8 mouse cellular contexts compared by ENCODE assay signal in the genomic region with DNA sequence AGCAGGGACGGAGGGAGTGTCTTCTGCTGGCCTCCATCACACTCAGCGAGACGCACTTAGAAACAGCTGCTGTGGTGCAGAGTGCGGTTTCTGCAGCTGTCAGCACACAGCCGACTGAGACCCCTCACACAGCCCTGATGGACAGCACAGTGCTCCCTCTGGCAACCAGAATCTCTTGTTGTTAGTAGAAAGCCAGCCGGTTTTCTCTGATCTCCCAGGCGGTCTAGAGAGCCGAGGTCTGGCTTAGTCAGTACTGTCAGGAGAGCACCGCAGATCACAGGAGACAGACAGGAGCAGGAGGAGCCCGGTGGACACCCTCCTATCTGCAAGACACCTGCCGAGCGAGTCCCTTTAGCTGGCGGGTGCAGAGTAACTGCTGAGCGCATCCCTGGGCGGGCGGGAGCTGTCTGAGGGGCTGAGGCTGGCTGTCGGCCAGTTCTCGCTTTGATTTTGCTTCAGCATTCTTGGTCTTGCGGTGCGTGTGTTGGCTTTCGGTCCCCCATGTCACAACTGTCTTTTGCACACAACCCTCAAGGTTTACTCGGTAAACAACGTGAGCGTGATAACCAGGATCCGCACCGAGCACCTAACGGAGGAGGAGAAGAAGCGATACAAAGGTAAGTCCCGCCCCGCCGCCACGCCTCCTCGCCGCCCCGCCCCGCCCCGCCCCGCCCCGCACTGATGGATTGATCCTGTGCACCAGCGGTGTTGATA. TPM values are rescaled to one million over a fixed set of nuclear protein-coding genes. Genes with fewer than 3 reads are reported as not detected.
DNase-seq lines count a peak whose midpoint lies in the region; ATAC-seq and TF ChIP-seq lines count a peak whose summit lies in the region.

No protein-coding gene starts in this region.

- H3K4me3 ChIP-seq in layer of hippocampus, adult 2 months: peak overlapping the region; percentile 46
- peak overlapping the region; percentile 19 for H3K4me3 ChIP-seq in hindbrain, embryonic 14.5 days (replicated peaks; ENCODE audit: low read length)
- peak overlapping the region; percentile 39 for H3K4me3 ChIP-seq in midbrain, embryonic 12.5 days

- H3K9ac ChIP-seq in hindbrain, embryonic 14.5 days: peak overlapping the region; percentile 51
- peak overlapping the region; percentile 50 for H3K9ac ChIP-seq in midbrain, embryonic 12.5 days (replicated peaks)

- H3K4me2 ChIP-seq in hindbrain, embryonic 14.5 days (replicated peaks): peak overlapping the region; percentile 58
- H3K4me2 ChIP-seq in midbrain, embryonic 12.5 days (replicated peaks): peak overlapping the region; percentile 61

- H3K4me1 ChIP-seq in hindbrain, embryonic 14.5 days (replicated peaks; ENCODE audit: control insufficient read depth, insufficient read depth, low read length): peaks cover 18% of the 10 kb centered on the region
- H3K4me1 ChIP-seq in midbrain, embryonic 12.5 days: peaks cover 27% of the 10 kb centered on the region

- no peak for TF ChIP-seq CTCF in layer of hippocampus, adult 2 months (conservative IDR thresholded peaks at IDR 0.05)

- no peak for DNase-seq in layer of hippocampus, adult 2 months (ENCODE audit: low spot score in 2 of 2)
- DNase-seq in layer of hippocampus, postnatal 14 days (ENCODE audit: low spot score in 2 of 2): no peak
- DNase-seq in cerebellum, postnatal 14 days: peak; percentile 61 to 70
- peak; percentile 51 for DNase-seq in hindbrain, embryonic 14.5 days (ENCODE audit: low spot score)
- DNase-seq in B cell, adult 2 months: no peak
- DNase-seq in thymus, postnatal 36 days: no peak
- no peak for DNase-seq in kidney, adult 18-20 months

- peak; percentile 60; the same call in 1 of the 2 replicates for ATAC-seq in hindbrain, embryonic 14.5 days (ENCODE audit: low FRiP score)
- ATAC-seq in midbrain, embryonic 12.5 days (ENCODE audit: low FRiP score, low read depth): peak; percentile 65

- H3K27me3 ChIP-seq in hindbrain, embryonic 14.5 days (ENCODE audit: control insufficient read depth, insufficient read depth, low read length): no peaks in the 10 kb centered on the region
- no peaks in the 10 kb centered on the region for H3K27me3 ChIP-seq in midbrain, embryonic 12.5 days

- 6% methylated on average over 40 of the region's 40 CpGs for WGBS in hindbrain, embryonic 14.5 days
- 4% methylated on average over 40 of the region's 40 CpGs for WGBS in midbrain, embryonic 12.5 days

- no peaks in the 10 kb centered on the region for H3K9me3 ChIP-seq in hindbrain, embryonic 14.5 days (ENCODE audit: control insufficient read depth, low read length)
- no peaks in the 10 kb centered on the region for H3K9me3 ChIP-seq in midbrain, embryonic 12.5 days

- peaks cover 84% of the 10 kb centered on the region for H3K36me3 ChIP-seq in hindbrain, embryonic 14.5 days (replicated peaks; ENCODE audit: control insufficient read depth, insufficient read depth)
- peaks cover 46% of the 10 kb centered on the region for H3K36me3 ChIP-seq in midbrain, embryonic 12.5 days

- peak overlapping the region; percentile 64; the same call in 1 of the 2 replicates for H3K27ac ChIP-seq in layer of hippocampus, adult 2 months
- peak overlapping the region; percentile 81 for H3K27ac ChIP-seq in hindbrain, embryonic 14.5 days
- peak overlapping the region; percentile 59 for H3K27ac ChIP-seq in midbrain, embryonic 12.5 days (replicated peaks)

RNA-seq across cellular contexts. Expression of gene Git2, which starts 21.1 kb away (rescaled TPM):
- total RNA-seq in layer of hippocampus, adult 2 months (2021): 10 to 100 TPM; 45.7 to 47.5 TPM
- 10 to 100 TPM; 41.1 to 48.5 TPM for total RNA-seq in layer of hippocampus, postnatal 14 days (2021)
- 44.3 and 45.1 TPM in 2 replicates for polyA plus RNA-seq in hindbrain, embryonic 14.5 days (2014; fragmentation: Nextera tagmentation; extraction: Ambion mirVana)
- polyA plus RNA-seq in midbrain, embryonic 12.5 days (2016; fragmentation: Nextera tagmentation; extraction: Ambion mirVana): 48.4 and 52.6 TPM in 2 replicates

RNA-seq across cellular contexts. Expression of gene Ankrd13a, which starts 22.0 kb away (rescaled TPM):
- total RNA-seq in layer of hippocampus, adult 2 months (2021): 10 to 100 TPM; 39.6 to 48.8 TPM
- 10 to 100 TPM; 41.7 to 42.3 TPM for total RNA-seq in layer of hippocampus, postnatal 14 days (2021)
- polyA plus RNA-seq in hindbrain, embryonic 14.5 days (2014; fragmentation: Nextera tagmentation; extraction: Ambion mirVana): 45.5 and 48.9 TPM in 2 replicates
- 71.1 and 77.7 TPM in 2 replicates for polyA plus RNA-seq in midbrain, embryonic 12.5 days (2016; fragmentation: Nextera tagmentation; extraction: Ambion mirVana)

RNA-seq across cellular contexts. Expression of gene 1500011B03Rik, which starts 26.8 kb away (rescaled TPM):
- total RNA-seq in layer of hippocampus, adult 2 months (2021): 100 to 1,000 TPM; 136 to 154 TPM
- 100 to 1,000 TPM; 148 to 161 TPM for total RNA-seq in layer of hippocampus, postnatal 14 days (2021)
- 290 and 308 TPM in 2 replicates for polyA plus RNA-seq in hindbrain, embryonic 14.5 days (2014; fragmentation: Nextera tagmentation; extraction: Ambion mirVana)
- 154 and 167 TPM in 2 replicates for polyA plus RNA-seq in midbrain, embryonic 12.5 days (2016; fragmentation: Nextera tagmentation; extraction: Ambion mirVana)

RNA-seq across cellular contexts. Expression of gene 4930519G04Rik, which starts 57.0 kb away (rescaled TPM):
- total RNA-seq in layer of hippocampus, adult 2 months (2021): not detected
- total RNA-seq in layer of hippocampus, postnatal 14 days (2021): not detected
- not detected in 2 replicates for polyA plus RNA-seq in hindbrain, embryonic 14.5 days (2014; fragmentation: Nextera tagmentation; extraction: Ambion mirVana)
- not detected in 2 replicates for polyA plus RNA-seq in midbrain, embryonic 12.5 days (2016; fragmentation: Nextera tagmentation; extraction: Ambion mirVana)

Comparison
In these comparisons a context has a peak if more than half of its experiments do, and no peak if none do; other contexts are left out.
1. DNase-seq: peak in cerebellum, postnatal 14 days (2 of 2) and hindbrain, embryonic 14.5 days (single experiment); none in layer of hippocampus, adult 2 months (0 of 2), layer of hippocampus, postnatal 14 days (0 of 2), B cell, adult 2 months (0 of 2), thymus, postnatal 36 days (0 of 2) and kidney, adult 18-20 months (single experiment).
2. Peak in every context shown above with its lines, with median percentiles within 50 percentile points of each other: H3K27ac ChIP-seq and H3K4me3 ChIP-seq.